Mouse (Mus musculus) kidney, postnatal 4 days (tissue): ENCODE measurements at regions not wholly inside any gene's neighbourhood (a gene's known extent, or its start where the extent isn't known, plus 50 kb on each side); places are given as distances from the start of the nearest gene placed in this dataset.

Experiments
- DNase-seq, 2 experiments: peaks; one replicate each; pipeline ENCODE4 v3.0.0; 2021; ENCODE audit warnings: mixed read lengths in 2 of 2

- peak in 1 of 2 experiments; percentile 3 for DNase-seq
Observed at GRCm38 (mm10) chr6:58101605-58102004, 86.6 kb upstream of the Vmn1r26 start.
